Mouse (Mus musculus) small intestine, adult 2 months (tissue): ENCODE results near the gene Wiz. TPM values are rescaled to one million over a fixed set of nuclear protein-coding genes. Genes with fewer than 3 reads are reported as not detected.

Experiments used
- H3K27ac ChIP-seq: fragments of 200-500 bp; 2 replicates; pipeline ENCODE4 v1.5.1; 2012; ENCODE audit warnings: low read depth, low read length, control low read depth, inconsistent platforms; ENCODE audit not compliant: insufficient read depth
- H3K27me3 ChIP-seq: fragments of 200-500 bp; 2 replicates; pipeline ENCODE4 v1.6.1; 2012; ENCODE audit warnings: mild to moderate bottlenecking, moderate library complexity, low read length, inconsistent platforms; ENCODE audit not compliant: control insufficient read depth, insufficient read depth
- H3K36me3 ChIP-seq: fragments of 200-500 bp; 2 replicates; pipeline ENCODE4 v1.6.1; 2012; ENCODE audit warnings: mild to moderate bottlenecking, low read length, control low read depth, inconsistent platforms; ENCODE audit not compliant: control insufficient read depth, insufficient read depth
- H3K4me1 ChIP-seq: fragments of 200-500 bp; 2 replicates; pipeline ENCODE4 v1.6.1; 2012; ENCODE audit warnings: low read length, inconsistent platforms, mixed read lengths; ENCODE audit not compliant: control insufficient read depth, insufficient read depth, insufficient read length
- H3K4me3 ChIP-seq: fragments of 200-500 bp; 2 replicates; pipeline ENCODE4 v1.5.1; 2012; ENCODE audit warnings: low read depth, mild to moderate bottlenecking, control low read depth, inconsistent platforms, low read length, moderate library complexity
- CTCF ChIP-seq: fragments of 200-500 bp; IDR thresholded peaks from 2 replicates; pipeline ENCODE4 v1.5.1; 2012; ENCODE audit warnings: low read depth, mild to moderate bottlenecking, control low read depth, inconsistent platforms, low read length, moderate library complexity, mixed read lengths; ENCODE audit not compliant: insufficient replicate concordance, insufficient read length; ENCODE audit errors: extremely low read depth
- POLR2A ChIP-seq: fragments of 200-500 bp; IDR thresholded peaks from 2 replicates; pipeline ENCODE4 v1.6.1; 2012; ENCODE audit warnings: low read depth, mild to moderate bottlenecking, control low read depth, inconsistent platforms, low read length, moderate library complexity
- WGBS: fragments of 180-500 bp; shearing (Covaris S2); methylation state at CpG from one replicate; pipeline ENCODE4 v1.1.7; 2018; 5-methylcytosine and 5-hydroxymethylcytosine counted together
- polyA plus RNA-seq: library from polyadenylated mRNA; depleted of rRNA; stranded (reverse); fragments of >200 nt; gene quantifications from 2 replicates; pipeline ENCODE4 v1.2.3, GENCODE M21; 2012

The Wiz gene
- polyA plus RNA-seq, 1 experiment: 26.1 TPM

GRCm38 (mm10) chr17:32396266-32396665, 7.0 kb upstream of the Wiz start:
- Histone ChIP-seq H3K36me3 (no peaks in the 10 kb centered on the region), H3K27me3 (peaks cover 23% of the 10 kb centered on the region), H3K4me3 (peak overlapping the region; percentile 24; the same call in 1 of the 2 replicates), H3K4me1 (peaks cover under 1% of the 10 kb centered on the region; the same call in 1 of the 2 replicates), H3K27ac (no peak overlapping the region)
- TF ChIP-seq CTCF (no peak), POLR2A (no peak)
- 19% methylated on average over 37 of the region's 37 CpGs for WGBS

- Histone ChIP-seq H3K36me3 (no peaks in the 10 kb centered on the region), H3K27ac (no peak overlapping the region), H3K4me3 (no peak overlapping the region), H3K27me3 (peaks cover 23% of the 10 kb centered on the region), H3K4me1 (peaks cover 2% of the 10 kb centered on the region)
- TF ChIP-seq CTCF: no peak
- no peak for TF ChIP-seq POLR2A
- 77% methylated on average over 10 of the region's 10 CpGs for WGBS
Measured at GRCm38 (mm10) chr17:32393944-32394343, 4.7 kb upstream of the Wiz start.

GRCm38 (mm10) chr17:32388370-32389100, 704 bp downstream of the Wiz start:
- no peak for TF ChIP-seq CTCF
- TF ChIP-seq POLR2A: no peak
- Histone ChIP-seq H3K27me3 (0 out of 2 replicates have a peak, but pooled peaks cover 4% of the 10 kb centered on the region), H3K36me3 (peaks cover 3% of the 10 kb centered on the region; the same call in 1 of the 2 replicates), H3K4me3 (peak overlapping the region; percentile 98), H3K27ac (peak overlapping the region; percentile 26; the same call in 1 of the 2 replicates), H3K4me1 (peaks cover 6% of the 10 kb centered on the region)
- WGBS: 1% methylated on average over 36 of the region's 39 CpGs

GRCm38 (mm10) chr17:32387986-32388369, 1.3 kb downstream of the Wiz start:
- Histone ChIP-seq H3K27ac (no peak overlapping the region), H3K4me1 (peaks cover 6% of the 10 kb centered on the region), H3K36me3 (peaks cover 3% of the 10 kb centered on the region; the same call in 1 of the 2 replicates), H3K27me3 (0 out of 2 replicates have a peak, but pooled peaks cover 4% of the 10 kb centered on the region), H3K4me3 (no peak overlapping the region)
- 65% methylated on average over 7 of the region's 7 CpGs for WGBS
- no peak for TF ChIP-seq CTCF
- TF ChIP-seq POLR2A: no peak

- Histone ChIP-seq H3K4me1 (peaks cover 6% of the 10 kb centered on the region), H3K27me3 (no peaks in the 10 kb centered on the region), H3K27ac (no peak overlapping the region), H3K4me3 (no peak overlapping the region), H3K36me3 (peaks cover 3% of the 10 kb centered on the region; the same call in 1 of the 2 replicates)
- TF ChIP-seq CTCF (peak; percentile 62; the same call in 1 of the 2 replicates), POLR2A (no peak)
- WGBS: 48% methylated on average over 9 of the region's 9 CpGs
Measured at GRCm38 (mm10) chr17:32386659-32387432, 2.4 kb downstream of the Wiz start.

- H3K4me3 ChIP-seq: no peak overlapping the region
- H3K36me3 ChIP-seq: peaks cover 5% of the 10 kb centered on the region; the same call in 1 of the 2 replicates
- H3K4me1 ChIP-seq: peaks cover 2% of the 10 kb centered on the region
- 85% methylated on average over 5 of the region's 5 CpGs for WGBS
- TF ChIP-seq POLR2A (no peak), CTCF (no peak)
- no peak overlapping the region for H3K27ac ChIP-seq
- H3K27me3 ChIP-seq: no peaks in the 10 kb centered on the region
Measured at GRCm38 (mm10) chr17:32383661-32384060, 5.6 kb downstream of the Wiz start.

- H3K27ac ChIP-seq: no peak overlapping the region
- H3K4me3 ChIP-seq: no peak overlapping the region
- 94% methylated on average over 7 of the region's 7 CpGs for WGBS
- peaks cover 3% of the 10 kb centered on the region; the same call in 1 of the 2 replicates for H3K4me1 ChIP-seq
- no peaks in the 10 kb centered on the region for H3K27me3 ChIP-seq
- H3K36me3 ChIP-seq: peaks cover 5% of the 10 kb centered on the region; the same call in 1 of the 2 replicates
- TF ChIP-seq CTCF (no peak), POLR2A (no peak)
Measured at GRCm38 (mm10) chr17:32382576-32382975, 6.7 kb downstream of the Wiz start.
